Mouse (Mus musculus) stomach, postnatal 0 days (tissue): ENCODE measurements around the gene Dhx15.

Experiments
- CTCF ChIP-seq: IDR thresholded peaks from 2 replicates; pipeline ENCODE4 v1.5.1; 2016; ENCODE audit warnings: antibody characterized with exemption, low read depth, mild to moderate bottlenecking, moderate library complexity
- EP300 ChIP-seq: optimal IDR thresholded peaks from 2 replicates; pipeline ENCODE3; 2016; ENCODE audit warnings: antibody characterized with exemption

DNA sequence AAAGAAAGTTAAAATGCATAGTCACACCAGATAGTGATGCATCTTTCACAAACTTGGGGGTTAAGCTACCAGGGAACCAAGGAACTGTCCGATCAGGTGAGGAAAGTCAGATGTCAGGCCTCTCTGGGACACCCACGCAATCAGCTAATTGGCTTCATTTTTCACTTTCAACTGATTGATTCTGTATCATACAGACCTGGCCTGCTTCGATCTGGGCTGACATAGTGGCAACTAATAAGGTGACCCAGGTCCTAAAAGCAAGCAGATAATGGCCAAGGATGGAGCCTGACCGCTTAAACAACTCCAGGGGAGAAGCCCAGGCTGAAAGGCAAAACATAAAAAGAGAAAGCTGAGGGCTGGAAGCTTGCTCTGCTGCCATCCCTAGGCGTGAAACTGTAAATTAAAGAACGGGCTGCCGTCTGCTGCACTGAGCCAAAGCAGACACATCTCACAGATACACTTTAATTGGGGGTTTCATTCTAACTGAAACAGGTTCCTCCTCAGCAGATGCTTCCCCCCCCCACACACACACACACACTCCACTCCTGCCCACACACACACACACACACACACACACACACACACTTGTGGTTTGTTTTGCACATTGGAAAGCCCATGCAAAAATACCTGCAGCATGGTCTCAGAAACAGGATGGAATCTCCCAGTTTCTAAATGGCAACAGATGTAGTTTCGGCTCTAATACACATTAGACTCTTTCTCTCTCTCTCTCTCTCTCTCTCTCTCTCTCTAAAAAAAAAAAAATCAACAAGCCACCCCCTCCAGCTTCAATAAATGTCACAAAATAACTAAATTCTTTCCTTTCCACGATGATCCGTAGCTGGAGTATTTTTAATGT is 79.3 kb downstream of the Dhx15 start:
- TF ChIP-seq EP300 (no peak), CTCF (peak; percentile 35)
